Mouse (Mus musculus) kidney, postnatal 4 days (tissue): Measurements from ENCODE around the gene Amdhd1.
A peak's percentile ranks its signal among the peaks of the same experiment; 100 is the strongest.
"Not testable (repeated sequence)": the region's sequence is repeated elsewhere in the genome, so short reads cannot be mapped to it uniquely, and the experiment has no call there.

ENCODE experiments used
- DNase-seq, 2 experiments: peaks; one replicate each; pipeline ENCODE4 v3.0.0; 2021; ENCODE audit warnings: mixed read lengths in 2 of 2

Amdhd1 gene

GRCm38 (mm10) chr10:93539775-93540430, at the start of gene Amdhd1:
TSS of gene Amdhd1 (minus strand) at chr10:93540033.
- DNase-seq, result peak; percentile 87 to 93

- DNase-seq, result peak; percentile 91 to 95
Observed at GRCm38 (mm10) chr10:93589281-93589848, 49.5 kb upstream of the Amdhd1 start, which contains the start of gene Snrpf. TSS of gene Snrpf (minus strand) at chr10:93589706.

- no peak for DNase-seq
Observed at GRCm38 (mm10) chr10:93588796-93589195, 49.0 kb upstream of the Amdhd1 start.

GRCm38 (mm10) chr10:93577271-93577886, 37.5 kb upstream of the Amdhd1 start:
- DNase-seq, result peak; percentile 83 to 89

- no peak for DNase-seq
Observed at GRCm38 (mm10) chr10:93575960-93576359, 36.1 kb upstream of the Amdhd1 start.

- no peak for DNase-seq
Observed at GRCm38 (mm10) chr10:93574966-93575365, 35.1 kb upstream of the Amdhd1 start.

- no peak for DNase-seq
Observed at GRCm38 (mm10) chr10:93572209-93572608, 32.4 kb upstream of the Amdhd1 start.

GRCm38 (mm10) chr10:93568671-93569070, 28.8 kb upstream of the Amdhd1 start:
- no peak for DNase-seq

GRCm38 (mm10) chr10:93567841-93568566, 28.2 kb upstream of the Amdhd1 start:
- DNase-seq, result no peak

- DNase-seq, result no peak
Observed at GRCm38 (mm10) chr10:93567066-93567465, 27.2 kb upstream of the Amdhd1 start.

- no peak for DNase-seq
Observed at GRCm38 (mm10) chr10:93564518-93565090, 24.8 kb upstream of the Amdhd1 start.

- no peak for DNase-seq
Observed at GRCm38 (mm10) chr10:93559786-93560185, 20.0 kb upstream of the Amdhd1 start.

GRCm38 (mm10) chr10:93557971-93558370, 18.1 kb upstream of the Amdhd1 start:
- not testable (repeated sequence) for DNase-seq

GRCm38 (mm10) chr10:93552596-93552995, 12.8 kb upstream of the Amdhd1 start:
- DNase-seq, result no peak

GRCm38 (mm10) chr10:93549821-93550220, 10.0 kb upstream of the Amdhd1 start:
- DNase-seq, result no peak

- DNase-seq, result peak; percentile 87 to 88
Observed at GRCm38 (mm10) chr10:93548991-93549390, 9.2 kb upstream of the Amdhd1 start.

GRCm38 (mm10) chr10:93547741-93548270, 8.0 kb upstream of the Amdhd1 start:
- DNase-seq, result no peak

GRCm38 (mm10) chr10:93544172-93544571, 4.3 kb upstream of the Amdhd1 start:
- no peak for DNase-seq

- no peak for DNase-seq
Observed at GRCm38 (mm10) chr10:93543176-93543575, 3.3 kb upstream of the Amdhd1 start.

- no peak for DNase-seq
Observed at GRCm38 (mm10) chr10:93542356-93542755, 2.5 kb upstream of the Amdhd1 start.

GRCm38 (mm10) chr10:93541585-93541984, 1.8 kb upstream of the Amdhd1 start:
- DNase-seq, result no peak

- peak; percentile 6 to 31 for DNase-seq
Observed at GRCm38 (mm10) chr10:93540431-93541210, 788 bp upstream of the Amdhd1 start, which contains the start of gene Ccdc38. TSS of gene Ccdc38 (plus strand) at chr10:93540632.
